Mouse (Mus musculus) hindbrain, embryonic 15.5 days (tissue): Measurements from ENCODE around the gene 2310030G06Rik. TPM values are rescaled to one million over a fixed set of nuclear protein-coding genes. Genes with fewer than 3 reads are reported as not detected.

Experiments used
- ATAC-seq: fragments of 200-750 bp; cut with Nextera tagmentation; 2 replicates; pipeline ENCODE4 v1.8.0; 2017; ENCODE audit warnings: low read depth, moderate number of reproducible peaks, moderate TSS enrichment; ENCODE audit not compliant: low FRiP score
- H3K27ac ChIP-seq: fragments of 300-500 bp; sonication (generic); replicated peaks from 2 replicates; pipeline ENCODE4 v1.5.1; 2015; ENCODE audit warnings: mild to moderate bottlenecking, inconsistent platforms
- H3K27me3 ChIP-seq: fragments of 300-500 bp; sonication (generic); 2 replicates; pipeline ENCODE4 v1.6.1; 2015; ENCODE audit warnings: control low read depth, inconsistent platforms
- H3K36me3 ChIP-seq: fragments of 300-500 bp; sonication (generic); 2 replicates; pipeline ENCODE4 v1.6.1; 2015; ENCODE audit warnings: control low read depth, inconsistent platforms
- H3K4me1 ChIP-seq: fragments of 300-500 bp; sonication (generic); replicated peaks from 2 replicates; pipeline ENCODE4 v1.6.1; 2015; ENCODE audit warnings: control low read depth, inconsistent platforms
- H3K4me2 ChIP-seq: fragments of 300-500 bp; sonication (generic); 2 replicates; pipeline ENCODE4 v1.6.1; 2015; ENCODE audit warnings: moderate library complexity, mild to moderate bottlenecking, inconsistent platforms
- H3K4me3 ChIP-seq: fragments of 300-500 bp; sonication (generic); 2 replicates; pipeline ENCODE4 v1.5.1; 2015; ENCODE audit warnings: mild to moderate bottlenecking, inconsistent platforms
- H3K9ac ChIP-seq: fragments of 300-500 bp; sonication (generic); 2 replicates; pipeline ENCODE4 v1.6.1; 2015; ENCODE audit warnings: inconsistent platforms
- H3K9me3 ChIP-seq: fragments of 300-500 bp; sonication (generic); 2 replicates; pipeline ENCODE4 v1.6.1; 2016; ENCODE audit warnings: control low read depth, inconsistent platforms
- WGBS: fragments of 180-500 bp; shearing (Covaris S2); methylation state at CpG from one replicate; pipeline ENCODE4 v1.1.7; 2015; 5-methylcytosine and 5-hydroxymethylcytosine counted together
- polyA plus RNA-seq: library from polyadenylated mRNA; unstranded; fragments of >200 nt; fragmentation: Nextera tagmentation; extraction: Ambion mirVana; gene quantifications from 2 replicates; pipeline ENCODE4 v1.2.1, GENCODE M21; 2015

Gene 2310030G06Rik
- 1.7 and 2.0 TPM in 2 replicates for polyA plus RNA-seq

- peak within 1 kb of the TSS; percentile 36 for H3K4me3 ChIP-seq
- no peak within 1 kb of the TSS for H3K27ac ChIP-seq
- H3K4me2 ChIP-seq, result peak within 1 kb of the TSS; percentile 64
- H3K27me3 ChIP-seq, result 0 out of 2 replicates have a peak, but pooled peaks cover 7% of the 10 kb centered on the region
- peak within 1 kb of the TSS; percentile 29 for H3K9ac ChIP-seq
- no peaks in the 10 kb centered on the region for H3K9me3 ChIP-seq
- 3% methylated on average over 19 of the region's 19 CpGs for WGBS
- no peaks in the 10 kb centered on the region for H3K36me3 ChIP-seq
- peaks cover 5% of the 10 kb centered on the region; the same call in 1 of the 2 replicates for H3K4me1 ChIP-seq
- ATAC-seq, result 0 out of 2 replicates have a peak, but pooled peaks have one; percentile 34
Measured at GRCm38 (mm10) chr9:50746214-50746677, at the start of gene 2310030G06Rik. Gene 2310030G06Rik, minus strand, starts transcription at chr9:50746536.

- Histone ChIP-seq H3K4me2 (no peak overlapping the region), H3K27ac (no peak overlapping the region), H3K9me3 (no peaks in the 10 kb centered on the region), H3K4me1 (no peaks in the 10 kb centered on the region), H3K27me3 (no peaks in the 10 kb centered on the region), H3K9ac (no peak overlapping the region), H3K4me3 (no peak overlapping the region), H3K36me3 (peaks cover 42% of the 10 kb centered on the region)
- no peak for ATAC-seq
- 89% methylated on average over 3 of the region's 3 CpGs for WGBS
Measured at GRCm38 (mm10) chr9:50795266-50795665, 48.9 kb upstream of the 2310030G06Rik start.

- H3K4me2 ChIP-seq, result no peak overlapping the region
- WGBS, result 71% methylated on average over 2 of the region's 2 CpGs
- no peak overlapping the region for H3K4me3 ChIP-seq
- H3K27me3 ChIP-seq, result no peaks in the 10 kb centered on the region
- no peak overlapping the region for H3K27ac ChIP-seq
- H3K9me3 ChIP-seq, result no peaks in the 10 kb centered on the region
- H3K4me1 ChIP-seq, result peaks cover 4% of the 10 kb centered on the region; the same call in 1 of the 2 replicates
- H3K36me3 ChIP-seq, result peaks cover 76% of the 10 kb centered on the region
- no peak for ATAC-seq
- no peak overlapping the region for H3K9ac ChIP-seq
Measured at GRCm38 (mm10) chr9:50782155-50782554, 35.8 kb upstream of the 2310030G06Rik start.

DNA sequence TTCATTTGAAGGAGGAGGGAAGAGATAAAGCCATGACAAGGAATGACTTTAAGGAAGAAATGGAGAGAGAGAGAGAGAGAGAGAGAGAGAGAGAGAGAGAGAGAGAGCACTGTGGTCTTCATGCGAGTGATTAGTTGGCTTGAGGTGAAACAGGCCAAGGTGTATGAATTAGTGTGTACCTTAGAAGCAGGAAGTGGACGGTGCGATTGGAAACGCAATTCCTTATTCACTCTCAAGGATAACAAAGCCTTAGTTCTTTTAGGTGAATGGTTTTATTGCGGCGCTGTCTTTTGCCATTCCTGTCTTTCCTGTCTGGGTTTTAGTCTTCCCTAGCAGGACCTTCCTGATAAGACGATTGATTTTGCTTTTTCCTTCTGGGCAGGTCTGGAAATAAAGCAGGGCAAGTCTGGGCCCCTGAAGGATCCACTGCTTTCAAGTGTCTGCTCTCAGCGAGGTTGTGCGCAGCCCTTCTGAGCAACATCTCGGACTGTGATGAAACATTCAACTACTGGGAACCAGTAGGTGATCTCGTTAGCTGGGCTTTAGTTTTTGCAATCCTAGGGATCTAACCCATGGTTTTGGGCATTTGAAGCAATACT is 29.9 kb upstream of the 2310030G06Rik start:
- H3K9me3 ChIP-seq, result no peaks in the 10 kb centered on the region
- ATAC-seq, result no peak
- H3K9ac ChIP-seq, result peak overlapping the region; percentile 98
- H3K36me3 ChIP-seq, result peaks cover 21% of the 10 kb centered on the region
- H3K4me3 ChIP-seq, result peak overlapping the region; percentile 95
- WGBS, result 66% methylated on average over 11 of the region's 11 CpGs
- no peaks in the 10 kb centered on the region for H3K27me3 ChIP-seq
- peak overlapping the region; percentile 80 for H3K4me2 ChIP-seq
- peaks cover 32% of the 10 kb centered on the region for H3K4me1 ChIP-seq
- H3K27ac ChIP-seq, result peak overlapping the region; percentile 95

DNA sequence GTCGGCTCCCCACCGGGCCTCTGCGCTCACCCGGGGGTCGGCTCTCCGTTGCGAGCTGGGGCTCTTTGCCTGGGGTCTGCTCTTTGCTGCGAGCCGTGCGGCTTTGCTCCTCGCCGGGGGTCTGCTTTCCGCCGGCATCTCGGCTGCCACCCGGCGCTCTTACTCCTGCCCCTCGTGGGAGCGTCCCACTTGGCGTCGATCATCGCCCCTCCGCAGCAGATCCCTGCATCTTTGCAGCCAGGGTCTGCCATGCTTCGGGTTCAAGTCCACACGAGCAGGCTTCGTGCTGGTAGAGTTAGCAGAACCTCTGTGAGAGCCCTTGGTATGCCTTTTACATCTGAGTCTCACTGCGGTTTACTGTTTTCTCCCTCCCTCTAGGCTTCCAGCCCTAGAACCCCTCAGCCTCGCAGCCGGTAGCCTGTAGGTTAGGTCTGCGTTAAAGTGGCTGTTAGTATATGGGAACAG is 29.4 kb upstream of the 2310030G06Rik start:
- Histone ChIP-seq H3K4me2 (peak overlapping the region; percentile 80), H3K27ac (peak overlapping the region; percentile 95), H3K9ac (peak overlapping the region; percentile 98), H3K27me3 (no peaks in the 10 kb centered on the region), H3K4me3 (peak overlapping the region; percentile 95), H3K36me3 (peaks cover 15% of the 10 kb centered on the region), H3K4me1 (peaks cover 32% of the 10 kb centered on the region), H3K9me3 (no peaks in the 10 kb centered on the region)
- WGBS, result under 1% methylated on average over 30 of the region's 30 CpGs
- peak; percentile 76 for ATAC-seq

GRCm38 (mm10) chr9:50774991-50775612 is 28.8 kb upstream of the 2310030G06Rik start, which contains the start of the genes Alg9 and 1110032A03Rik:
Gene Alg9, plus strand, starts transcription at chr9:50775019.
Gene 1110032A03Rik, minus strand, starts transcription at chr9:50775520.
- WGBS, result under 1% methylated on average over 49 of the region's 51 CpGs
- ATAC-seq, result peak; percentile 85
- no peaks in the 10 kb centered on the region for H3K9me3 ChIP-seq

DNA sequence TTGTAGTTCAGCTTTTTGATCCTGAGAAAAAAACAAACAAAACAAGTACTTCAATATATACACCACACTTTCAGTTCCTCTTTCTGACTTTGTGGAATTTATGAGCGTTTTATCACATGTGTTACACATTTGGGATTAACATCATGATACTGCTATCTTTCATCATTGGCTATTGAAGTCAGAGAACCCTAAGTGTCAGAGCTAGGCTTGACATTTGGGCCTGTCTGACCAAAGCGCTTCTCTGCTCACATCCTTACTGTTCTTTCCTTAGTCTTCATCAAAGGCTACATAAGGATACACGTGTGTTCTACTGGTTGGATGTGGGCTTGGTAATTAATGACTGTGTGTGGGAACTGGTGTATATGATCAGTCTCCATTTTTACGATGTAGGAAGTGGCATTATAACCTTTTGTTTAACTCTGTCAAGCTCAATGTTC is 27.7 kb upstream of the 2310030G06Rik start:
- peak overlapping the region; percentile 95 for H3K27ac ChIP-seq
- peaks cover 39% of the 10 kb centered on the region for H3K4me1 ChIP-seq
- H3K4me2 ChIP-seq, result peak overlapping the region; percentile 80

More at GRCm38 (mm10) chr9:50774991-50775612, 28.8 kb upstream of the 2310030G06Rik start, which contains the start of the genes Alg9 and 1110032A03Rik:
- Histone ChIP-seq H3K4me2 (peak within 1 kb of the TSS; percentile 80), H3K4me3 (peak within 1 kb of the TSS; percentile 95), H3K36me3 (peaks cover 9% of the 10 kb centered on the region), H3K9ac (peak within 1 kb of the TSS; percentile 98), H3K27me3 (no peaks in the 10 kb centered on the region), H3K4me1 (peaks cover 32% of the 10 kb centered on the region), H3K27ac (peak within 1 kb of the TSS; percentile 95)

DNA sequence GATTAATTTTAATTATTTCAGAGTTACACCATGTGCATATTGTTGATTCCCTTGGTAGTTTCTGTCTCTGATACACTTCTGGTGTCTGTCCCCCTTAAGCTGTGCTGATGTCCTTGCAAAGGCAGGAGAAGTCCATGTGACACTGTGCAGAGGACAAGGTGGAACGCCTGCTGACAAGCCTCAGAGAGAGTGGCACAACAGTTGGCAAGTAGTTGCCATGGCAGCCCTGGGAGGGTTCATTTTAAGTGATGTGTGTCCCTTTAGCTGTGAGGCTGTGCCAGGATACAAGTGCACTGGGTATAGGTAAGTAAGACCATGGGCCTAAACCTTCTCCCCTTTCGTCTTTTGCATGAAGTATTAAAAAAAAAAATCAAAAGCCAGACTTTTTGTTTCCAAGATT is 23.7 kb upstream of the 2310030G06Rik start:
- Histone ChIP-seq H3K4me1 (peaks cover 37% of the 10 kb centered on the region), H3K27me3 (no peaks in the 10 kb centered on the region), H3K9ac (no peak overlapping the region), H3K4me3 (no peak overlapping the region), H3K36me3 (no peaks in the 10 kb centered on the region), H3K27ac (no peak overlapping the region), H3K4me2 (no peak overlapping the region), H3K9me3 (no peaks in the 10 kb centered on the region)
- 78% methylated on average over 2 of the region's 2 CpGs for WGBS
- ATAC-seq, result no peak

More for the DNA sequence above, 27.7 kb upstream of the 2310030G06Rik start:
- H3K4me3 ChIP-seq, result peak overlapping the region; percentile 95
- ATAC-seq, result no peak
- WGBS, result 73% methylated on average over 4 of the region's 4 CpGs
- H3K27me3 ChIP-seq, result no peaks in the 10 kb centered on the region
- peak overlapping the region; percentile 98 for H3K9ac ChIP-seq
- no peaks in the 10 kb centered on the region for H3K9me3 ChIP-seq
- no peaks in the 10 kb centered on the region for H3K36me3 ChIP-seq

DNA sequence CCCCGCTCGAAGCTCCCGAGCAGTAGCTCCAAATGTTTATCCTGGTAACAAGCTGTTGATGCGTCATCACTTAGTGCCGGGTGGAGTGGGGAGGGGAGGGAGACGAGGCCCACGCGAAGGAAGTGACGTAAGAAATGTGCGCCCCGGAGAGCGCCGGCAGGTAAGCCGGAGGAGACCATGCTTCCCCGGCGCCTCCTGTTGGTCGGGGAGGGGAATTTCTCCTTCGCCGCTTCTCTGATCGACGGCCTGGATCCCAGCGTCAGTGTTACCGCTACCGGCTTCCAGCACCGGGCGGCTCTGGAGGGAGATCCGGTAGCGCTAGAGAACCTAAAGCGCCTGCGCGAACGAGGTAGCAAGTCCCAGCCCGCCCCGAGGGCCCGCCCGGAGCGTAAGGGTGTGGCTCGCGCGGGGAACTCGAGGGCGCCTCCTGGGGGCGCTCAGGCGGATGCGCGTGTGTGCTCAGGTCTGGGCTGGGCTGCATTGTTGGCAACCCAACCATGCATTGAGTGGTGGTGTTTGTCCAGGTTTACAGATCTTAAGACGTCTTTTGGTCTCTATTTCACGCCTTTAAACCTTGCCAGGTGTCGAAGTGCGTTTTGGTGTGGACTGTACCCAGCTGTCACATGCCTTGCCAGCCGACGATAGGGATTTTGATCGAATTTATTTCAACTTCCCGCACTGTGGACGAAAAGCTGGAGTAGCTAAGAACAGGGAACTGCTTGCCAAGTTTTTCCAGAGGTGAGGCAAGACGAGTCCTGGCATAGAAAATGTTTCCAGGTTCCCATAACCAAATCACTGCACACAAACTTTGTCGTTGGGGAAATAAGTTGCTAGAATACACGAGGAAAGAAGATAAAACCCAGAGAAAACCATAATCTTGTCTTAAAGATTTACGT is 22.0 kb upstream of the 2310030G06Rik start, which contains the start of gene Fdxacb1:
TSS of gene Fdxacb1 (plus strand) at position 130 of the 896 bp plus-strand sequence.
- Histone ChIP-seq H3K4me3 (peak within 1 kb of the TSS; percentile 70), H3K27ac (peak within 1 kb of the TSS; percentile 93), H3K9me3 (no peaks in the 10 kb centered on the region), H3K9ac (peak within 1 kb of the TSS; percentile 66), H3K36me3 (0 out of 2 replicates have a peak, but pooled peaks cover 2% of the 10 kb centered on the region), H3K27me3 (no peaks in the 10 kb centered on the region), H3K4me2 (peak within 1 kb of the TSS; percentile 93), H3K4me1 (peaks cover 23% of the 10 kb centered on the region)
- ATAC-seq, result peak; percentile 95
- 4% methylated on average over 58 of the region's 59 CpGs for WGBS

- peak; percentile 67; the same call in 1 of the 2 replicates for ATAC-seq
- peak overlapping the region; percentile 70 for H3K4me3 ChIP-seq
- peak overlapping the region; percentile 93 for H3K4me2 ChIP-seq
- WGBS, result 7% methylated on average over 17 of the region's 17 CpGs
- 0 out of 2 replicates have a peak, but pooled peaks cover 2% of the 10 kb centered on the region for H3K36me3 ChIP-seq
- no peaks in the 10 kb centered on the region for H3K9me3 ChIP-seq
- H3K27ac ChIP-seq, result peak overlapping the region; percentile 93
- peak overlapping the region; percentile 66 for H3K9ac ChIP-seq
- no peaks in the 10 kb centered on the region for H3K27me3 ChIP-seq
- H3K4me1 ChIP-seq, result peaks cover 23% of the 10 kb centered on the region
Measured at GRCm38 (mm10) chr9:50767531-50768106, 21.3 kb upstream of the 2310030G06Rik start.

GRCm38 (mm10) chr9:50763331-50763730 is 17.0 kb upstream of the 2310030G06Rik start:
- ATAC-seq, result no peak
- 0 out of 2 replicates have a peak, but pooled peaks cover 2% of the 10 kb centered on the region for H3K36me3 ChIP-seq
- peaks cover 10% of the 10 kb centered on the region for H3K4me1 ChIP-seq
- H3K27me3 ChIP-seq, result no peaks in the 10 kb centered on the region
- H3K4me3 ChIP-seq, result no peak overlapping the region
- H3K27ac ChIP-seq, result no peak overlapping the region
- no peak overlapping the region for H3K4me2 ChIP-seq
- WGBS, result 56% methylated on average over 1 of the region's 1 CpGs
- no peak overlapping the region for H3K9ac ChIP-seq
- no peaks in the 10 kb centered on the region for H3K9me3 ChIP-seq
